Mouse (Mus musculus) mouse trophoblast stem cell (cell line): Measurements from ENCODE around the gene 3110040N11Rik.

Experiments
- in situ Hi-C, 2 experiments: fragments of 300-500 bp; cut with MseI, MboI; formaldehyde crosslinking; loops; 2 replicates in 1 of 2; 3 replicates in 1 of 2; pipeline ENCODE4 v1.15.1; 2025

3110040N11Rik gene

GRCm38 (mm10) chr7:81738720-81739385, 50.4 kb downstream of the 3110040N11Rik start:
- in situ Hi-C loops = no loop called here

- in situ Hi-C loops = no loop called here
Measured at GRCm38 (mm10) chr7:81735300-81736048, 53.8 kb downstream of the 3110040N11Rik start.

- in situ Hi-C loops = no loop called here
Measured at GRCm38 (mm10) chr7:81732183-81733089, 56.8 kb downstream of the 3110040N11Rik start.
